Mouse (Mus musculus) common myeloid progenitor, adult 5-6 weeks (primary cell): ENCODE measurements around the gene Olfr701. TPM values are rescaled to one million over a fixed set of nuclear protein-coding genes. Genes with fewer than 3 reads are reported as not detected.

Experiments used
- ATAC-seq: replicated peaks from 2 replicates; pipeline ENCODE4 v1.8.0; 2016; ENCODE audit warnings: low read depth, mild to moderate bottlenecking, moderate TSS enrichment, inconsistent platforms; ENCODE audit not compliant: poor library complexity, severe bottlenecking
- total RNA-seq: library from RNA; stranded (forward); fragments of 200-1000, 187-1606 nt; gene quantifications from 2 replicates; pipeline ENCODE4 v1.2.3, GENCODE M21; 2017

Olfr701 gene
- not detected in 2 replicates for total RNA-seq

DNA sequence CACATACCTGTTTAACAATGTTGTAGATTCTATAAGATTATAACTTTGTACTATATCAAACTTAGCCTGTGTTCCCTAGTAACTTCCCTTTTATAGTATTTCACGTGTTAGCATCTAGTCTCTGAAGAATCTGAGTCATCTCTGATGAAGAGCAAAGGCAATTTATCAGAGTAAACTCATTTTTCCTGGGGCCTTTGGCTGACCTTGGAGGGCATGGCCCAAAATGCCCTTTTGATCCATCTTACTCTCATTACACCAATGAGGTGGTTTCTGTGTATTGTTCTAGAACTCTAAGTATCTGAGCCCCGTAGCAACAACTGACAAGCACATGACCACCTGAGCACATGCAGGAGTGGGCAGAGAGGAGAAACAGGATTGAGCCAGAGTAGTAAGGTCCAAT is at the start of gene Olfr701:
Gene Olfr701, plus strand, starts transcription at position 301 of the 400 bp plus-strand sequence.
- ATAC-seq = no peak

DNA sequence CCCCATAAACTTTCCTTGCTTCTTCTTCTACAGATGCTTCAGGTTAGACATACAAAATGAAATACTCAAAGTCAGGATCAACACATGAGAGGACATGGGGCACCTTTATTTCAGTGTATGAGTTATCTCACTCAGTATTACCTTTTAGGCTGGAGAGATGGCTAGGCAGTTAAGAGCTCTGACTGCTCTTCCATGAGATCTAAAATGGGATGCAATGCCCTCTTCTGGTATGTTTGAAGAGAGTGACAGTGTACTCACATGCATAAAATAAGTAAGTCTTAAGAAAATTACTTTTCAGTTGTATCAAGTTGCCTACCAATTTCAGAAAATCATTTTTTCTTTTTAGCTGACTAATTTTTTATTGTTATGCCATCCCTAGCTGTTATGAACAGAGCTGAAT is 25.6 kb upstream of the Olfr701 start:
- 0 out of 2 replicates have a peak, but pooled peaks have one; percentile 52 for ATAC-seq

DNA sequence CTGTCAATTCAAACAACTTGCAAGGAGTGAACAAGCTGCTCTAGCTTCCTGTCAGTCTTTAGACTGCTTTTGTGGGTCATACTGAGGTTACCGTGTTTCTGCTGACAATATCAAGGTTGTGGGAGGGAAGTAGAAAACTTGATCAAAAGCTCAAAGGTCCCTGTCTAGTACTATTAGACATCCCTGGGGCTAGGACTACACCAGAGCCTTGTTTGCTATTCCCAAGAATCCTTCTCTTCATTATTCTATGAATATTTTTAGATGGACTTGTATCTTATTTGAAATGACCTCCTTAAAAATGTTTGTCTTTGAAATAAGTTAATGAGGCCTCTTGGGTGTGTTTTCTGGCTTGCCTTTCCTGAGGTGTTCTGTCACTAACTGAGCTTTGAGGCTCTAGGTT is 20.8 kb upstream of the Olfr701 start, which contains the start of gene Olfr699:
Gene Olfr699, minus strand, starts transcription at position 101 of the 400 bp plus-strand sequence.
- no peak for ATAC-seq

- ATAC-seq = no peak
Measured at GRCm38 (mm10) chr7:106808734-106809133, 5.2 kb upstream of the Olfr701 start, which contains the start of gene Olfr700. TSS of gene Olfr700 (minus strand) at chr7:106808834.

DNA sequence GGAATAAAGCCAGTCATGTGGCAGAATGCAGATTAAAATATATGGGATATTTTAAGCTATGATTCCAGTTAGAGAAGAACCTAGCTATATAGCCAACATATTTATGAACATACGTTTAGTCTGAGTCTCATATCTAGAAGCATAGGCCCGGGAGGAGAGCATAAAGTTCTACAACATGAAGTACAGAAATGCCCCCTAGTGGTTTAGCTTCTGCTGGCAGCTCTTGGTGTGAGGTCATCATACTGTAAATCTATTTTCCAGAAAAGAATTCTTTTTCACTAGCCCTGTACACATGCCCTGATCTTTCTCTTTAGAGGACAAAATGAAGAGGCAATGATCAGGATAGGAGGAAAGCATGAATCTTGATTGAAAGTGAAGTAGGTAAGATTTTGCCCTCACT is 1.8 kb downstream of the Olfr701 start:
- ATAC-seq = peak; percentile 88

GRCm38 (mm10) chr7:106818414-106818813 is 4.5 kb downstream of the Olfr701 start:
- no peak for ATAC-seq

- no peak for ATAC-seq
Measured at GRCm38 (mm10) chr7:106833793-106834192, 19.9 kb downstream of the Olfr701 start, which contains the start of gene Olfr702. TSS of gene Olfr702 (minus strand) at chr7:106833893.

DNA sequence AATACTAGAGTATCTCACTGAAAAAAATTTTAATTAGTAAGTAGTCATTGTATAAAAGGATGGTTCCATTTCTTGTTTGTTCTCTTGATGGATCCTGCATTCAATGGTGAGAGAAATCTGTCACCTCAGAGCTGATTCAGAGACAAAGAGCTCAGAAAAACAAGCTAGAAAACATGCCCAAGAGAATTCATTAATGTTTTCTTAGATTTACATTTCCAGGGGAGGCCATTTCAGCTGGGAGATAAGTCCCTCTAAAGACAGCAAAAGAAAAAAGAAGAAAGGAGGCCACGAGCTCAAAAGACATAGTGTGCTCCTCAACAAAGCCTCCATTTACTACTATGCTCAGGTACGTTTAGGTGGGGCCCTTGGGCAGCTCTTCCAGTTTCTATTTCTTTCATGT is 29.1 kb downstream of the Olfr701 start, which contains the start of gene Olfr703:
Gene Olfr703, plus strand, starts transcription at position 301 of the 400 bp plus-strand sequence.
- no peak for ATAC-seq

- ATAC-seq = no peak
Measured at GRCm38 (mm10) chr7:106862885-106863284, 49.0 kb downstream of the Olfr701 start, which contains the start of gene Olfr704. TSS of gene Olfr704 (plus strand) at chr7:106863185.

Other genes with a start within 250 kb of the Olfr701 start
- not detected in 2 replicates for gene Olfr693, start 133.5 kb upstream of the Olfr701 start, total RNA-seq
- gene Olfr694, start 122.3 kb upstream of the Olfr701 start, total RNA-seq = not detected in 2 replicates
- gene Olfr695, start 97.7 kb upstream of the Olfr701 start, total RNA-seq = not detected in 2 replicates
- gene Olfr697, start 71.7 kb upstream of the Olfr701 start, total RNA-seq = not detected in 2 replicates
- not detected in 2 replicates for gene Olfr698, start 58.7 kb upstream of the Olfr701 start, total RNA-seq
- not detected in 2 replicates for gene Olfr699, start 20.9 kb upstream of the Olfr701 start, total RNA-seq
- gene Olfr700, start 5.3 kb upstream of the Olfr701 start, total RNA-seq = not detected in 2 replicates
- gene Olfr702, start 19.8 kb downstream of the Olfr701 start, total RNA-seq = not detected in 2 replicates
- gene Olfr703, start 29.2 kb downstream of the Olfr701 start, total RNA-seq = not detected in 2 replicates
- gene Olfr704, start 49.1 kb downstream of the Olfr701 start, total RNA-seq = not detected in 2 replicates
- gene Olfr705, start 62.8 kb downstream of the Olfr701 start, total RNA-seq = not detected in 2 replicates
- gene Olfr706, start 74.0 kb downstream of the Olfr701 start, total RNA-seq = not detected in 2 replicates
- not detected in 2 replicates for gene Olfr707, start 87.1 kb downstream of the Olfr701 start, total RNA-seq
- gene Olfr1532-ps1, start 93.9 kb downstream of the Olfr701 start, total RNA-seq = not detected in 2 replicates
- not detected in 2 replicates for gene Olfr709-ps1, start 118.1 kb downstream of the Olfr701 start, total RNA-seq
- gene Olfr710, start 134.2 kb downstream of the Olfr701 start, total RNA-seq = not detected in 2 replicates
- not detected in 2 replicates for gene Olfr6, start 149.8 kb downstream of the Olfr701 start, total RNA-seq
- not detected in 2 replicates for gene Olfr711, start 161.3 kb downstream of the Olfr701 start, total RNA-seq
- gene Olfr2, start 191.9 kb downstream of the Olfr701 start, total RNA-seq = 0.87 TPM in 1 of 2 replicates, not detected in the other
- not detected in 2 replicates for gene Olfr713, start 217.0 kb downstream of the Olfr701 start, total RNA-seq